Mouse (Mus musculus) MEL (cell line): Measurements from ENCODE around the gene Mrpl51.

Experiments used
- CHD1 ChIP-seq: IDR thresholded peaks from 2 replicates; pipeline ENCODE4 v1.6.1; 2012; ENCODE audit warnings: low read depth, mild to moderate bottlenecking, inconsistent platforms, low read length, improper control_type of control experiment
- CHD2 ChIP-seq: IDR thresholded peaks from 2 replicates; pipeline ENCODE4 v1.6.1; 2011; ENCODE audit warnings: low read length, improper control_type of control experiment
- CTCF ChIP-seq, 3 experiments: IDR thresholded peaks in 2 of 3; conservative IDR thresholded peaks in 1 of 3; 2 replicates each; pipeline ENCODE4 v1.5.1; 2011 to 2012; ENCODE audit warnings: low read length in 3 of 3, low read depth in 2 of 3, mild to moderate bottlenecking in 2 of 3, improper control_type of control experiment in 1 of 3, inconsistent platforms in 1 of 3, mixed read lengths in 1 of 3, moderate library complexity in 1 of 3; ENCODE audit not compliant: control insufficient read depth in 1 of 3, insufficient read depth in 1 of 3, poor library complexity in 1 of 3, severe bottlenecking in 1 of 3
- ELF1 ChIP-seq: IDR thresholded peaks from 2 replicates; pipeline ENCODE4 v1.6.1; 2014; ENCODE audit warnings: low read depth, mild to moderate bottlenecking, inconsistent platforms, low read length, improper control_type of control experiment, moderate library complexity
- GABPA ChIP-seq: IDR thresholded peaks from 2 replicates; pipeline ENCODE4 v1.6.1; 2012; ENCODE audit warnings: low read depth, mild to moderate bottlenecking, inconsistent platforms, low read length, improper control_type of control experiment, moderate library complexity
- GATA1 ChIP-seq: IDR thresholded peaks from 2 replicates; pipeline ENCODE4 v1.6.1; 2011; ENCODE audit warnings: low read depth, low read length, improper control_type of control experiment
- NELFE ChIP-seq: IDR thresholded peaks from 2 replicates; pipeline ENCODE4 v1.6.1; 2011; ENCODE audit warnings: low read depth, low read length, improper control_type of control experiment
- NRF1 ChIP-seq: IDR thresholded peaks from 2 replicates; pipeline ENCODE4 v1.6.1; 2014; ENCODE audit warnings: low read depth, mild to moderate bottlenecking, inconsistent platforms, low read length, improper control_type of control experiment, moderate library complexity; ENCODE audit not compliant: poor library complexity, insufficient read depth, severe bottlenecking
- POLR2A ChIP-seq, 2 experiments: IDR thresholded peaks; 2 replicates each; pipeline ENCODE4 v1.6.1; 2011 to 2012; ENCODE audit warnings: low read length in 2 of 2, mild to moderate bottlenecking in 2 of 2, control low read depth in 1 of 2, improper control_type of control experiment in 1 of 2, low read depth in 1 of 2, moderate library complexity in 1 of 2; ENCODE audit not compliant: control insufficient read depth in 1 of 2, insufficient read depth in 1 of 2, poor library complexity in 1 of 2
- POLR2AphosphoS2 ChIP-seq: IDR thresholded peaks from 2 replicates; pipeline ENCODE4 v1.6.1; 2011; ENCODE audit warnings: low read length, improper control_type of control experiment
- SMC3 ChIP-seq: IDR thresholded peaks from 2 replicates; pipeline ENCODE4 v1.6.1; 2011; ENCODE audit warnings: low read depth, low read length, improper control_type of control experiment
- ZMIZ1 ChIP-seq: IDR thresholded peaks from 2 replicates; pipeline ENCODE4 v1.6.1; 2012; ENCODE audit warnings: low read depth, mild to moderate bottlenecking, inconsistent platforms, low read length, improper control_type of control experiment, moderate library complexity

DNA sequence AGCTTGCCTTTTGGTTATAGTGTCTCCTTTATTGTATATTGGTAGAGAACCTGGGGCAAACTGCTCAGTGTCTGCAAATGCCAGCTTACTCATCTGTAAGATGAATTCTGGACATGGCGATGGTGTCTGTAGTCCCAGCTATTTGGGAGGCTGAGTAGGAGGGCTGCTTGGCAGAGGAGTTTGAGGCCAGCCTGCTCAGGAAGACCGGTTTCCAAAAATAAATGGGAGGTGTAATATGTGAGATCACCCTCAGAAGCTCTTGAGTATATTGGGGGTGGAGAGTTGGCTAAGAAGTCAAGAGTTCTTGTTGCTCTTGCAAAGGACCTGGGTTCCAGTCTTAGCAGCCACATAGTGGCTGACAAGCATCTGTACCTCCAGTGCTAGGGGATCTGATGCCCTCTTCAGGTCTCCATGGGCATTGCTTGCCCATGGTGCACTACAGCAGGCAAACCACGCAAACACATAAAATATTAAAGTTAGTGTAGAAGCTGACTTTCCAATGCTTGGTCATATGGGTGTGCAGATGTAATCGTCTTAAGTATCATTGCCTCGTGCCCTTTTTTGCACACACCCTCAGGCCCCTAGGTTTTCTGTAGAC is 34.0 kb downstream of the Mrpl51 start:
- no peak for TF ChIP-seq NRF1
- no peak for TF ChIP-seq POLR2AphosphoS2
- TF ChIP-seq POLR2A (IDR thresholded peaks at IDR 0.05; ENCODE audit: control insufficient read depth in 1 of 2, insufficient read depth in 1 of 2, low read depth in 1 of 2, low read length in 2 of 2, poor library complexity in 1 of 2): no peak
- no peak for TF ChIP-seq GABPA
- no peak for TF ChIP-seq NELFE
- TF ChIP-seq CTCF (IDR thresholded peaks at IDR 0.05 in 2 of 3, conservative IDR thresholded peaks at IDR 0.05 in 1 of 3; ENCODE audit: control insufficient read depth in 1 of 3, insufficient read depth in 1 of 3, low read depth in 2 of 3, low read length in 3 of 3, poor library complexity in 1 of 3, severe bottlenecking in 1 of 3): peak; percentile 56 to 77 (median 65)
- no peak for TF ChIP-seq ZMIZ1
- TF ChIP-seq CHD2: no peak
- TF ChIP-seq SMC3: peak; percentile 43
- no peak for TF ChIP-seq ELF1
- no peak for TF ChIP-seq GATA1
- no peak for TF ChIP-seq CHD1
